Mouse (Mus musculus): ENCODE measurements around the gene Tapt1.
"Not testable (repeated sequence)": the region's sequence is repeated elsewhere in the genome, so short reads cannot be mapped to it uniquely, and the experiment has no call there.

The Tapt1 gene

DNA sequence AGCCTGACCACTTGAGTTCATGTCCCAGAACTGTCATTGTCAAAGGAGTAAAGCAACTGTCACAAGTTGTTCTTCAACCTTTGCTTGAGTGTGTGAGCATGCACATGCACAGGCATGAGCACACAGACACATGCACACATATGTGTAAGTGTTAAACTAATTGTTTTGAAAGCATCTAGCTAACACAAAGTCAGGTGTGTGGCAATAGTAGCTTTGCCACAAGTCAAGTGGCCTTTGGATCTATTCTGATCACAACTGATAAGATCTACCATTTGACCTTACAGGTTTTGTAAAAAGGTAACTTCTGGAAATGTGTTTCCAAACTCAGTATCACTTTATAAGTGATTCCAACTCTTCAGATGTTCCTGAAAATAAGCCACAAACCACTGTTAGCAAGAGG, 39.1 kb downstream of the Tapt1 start:
- no peak for DNase-seq

DNA sequence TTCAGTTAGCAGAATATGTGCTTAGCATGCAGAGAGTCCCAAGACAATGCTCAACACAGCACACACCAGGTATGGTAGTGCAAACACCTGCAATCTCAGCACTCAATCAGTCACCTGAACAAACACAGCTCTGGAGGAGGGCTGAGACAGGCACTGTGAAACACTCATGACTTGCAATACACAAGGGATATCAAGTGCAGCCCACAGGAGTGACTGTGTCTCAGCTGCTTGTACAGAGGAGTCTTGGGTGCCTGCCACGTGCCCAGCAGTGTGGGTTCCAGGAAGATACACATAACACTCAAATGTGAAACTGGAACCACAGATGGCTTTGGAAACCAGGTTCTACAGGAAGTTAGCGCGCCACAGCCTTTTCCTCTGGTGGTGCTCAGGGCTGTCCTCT, 44.8 kb downstream of the Tapt1 start:
- DNase-seq, result no peak

GRCm38 (mm10) chr5:44180450-44180849, 46.0 kb downstream of the Tapt1 start:
- no peak for DNase-seq

GRCm38 (mm10) chr5:44174046-44174445, 52.4 kb downstream of the Tapt1 start:
- DNase-seq, result peak; percentile 85

- DNase-seq, result no peak
These were observed 59.6 kb downstream of the Tapt1 start for GRCm38 (mm10) chr5:44166866-44167265.

GRCm38 (mm10) chr5:44165854-44166253, 60.6 kb downstream of the Tapt1 start:
- DNase-seq, result no peak

GRCm38 (mm10) chr5:44164233-44164776, 62.1 kb downstream of the Tapt1 start:
- no peak for DNase-seq

DNA sequence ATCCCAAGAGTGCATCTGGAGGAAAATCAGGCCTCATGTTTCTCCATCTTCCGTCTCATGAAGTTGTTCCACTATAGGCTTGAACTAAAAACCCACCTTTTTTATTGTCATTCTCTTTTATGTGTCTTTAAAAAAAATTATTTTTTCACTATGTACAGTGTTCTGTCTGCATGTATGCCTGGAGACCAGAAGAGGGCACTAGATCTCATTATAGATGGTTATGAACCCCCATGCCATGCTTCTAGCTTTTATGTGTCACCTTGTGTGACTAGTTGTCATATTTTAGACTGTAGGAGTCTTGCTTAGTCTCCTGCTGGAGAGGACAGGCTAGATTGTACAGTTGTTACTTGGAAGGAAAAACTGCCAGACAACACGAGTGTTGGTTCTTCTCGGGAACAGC, 63.1 kb downstream of the Tapt1 start:
- DNase-seq, result no peak

- no peak for DNase-seq
These were observed 63.6 kb downstream of the Tapt1 start for GRCm38 (mm10) chr5:44162786-44163185.

GRCm38 (mm10) chr5:44159679-44160438, 66.6 kb downstream of the Tapt1 start:
- DNase-seq, result no peak

- no peak for DNase-seq
These were observed 67.2 kb downstream of the Tapt1 start for GRCm38 (mm10) chr5:44159231-44159630.

GRCm38 (mm10) chr5:44158458-44158857, 68.0 kb downstream of the Tapt1 start:
- no peak for DNase-seq

- DNase-seq, result no peak
These were observed 68.7 kb downstream of the Tapt1 start for GRCm38 (mm10) chr5:44157760-44158159.

DNA sequence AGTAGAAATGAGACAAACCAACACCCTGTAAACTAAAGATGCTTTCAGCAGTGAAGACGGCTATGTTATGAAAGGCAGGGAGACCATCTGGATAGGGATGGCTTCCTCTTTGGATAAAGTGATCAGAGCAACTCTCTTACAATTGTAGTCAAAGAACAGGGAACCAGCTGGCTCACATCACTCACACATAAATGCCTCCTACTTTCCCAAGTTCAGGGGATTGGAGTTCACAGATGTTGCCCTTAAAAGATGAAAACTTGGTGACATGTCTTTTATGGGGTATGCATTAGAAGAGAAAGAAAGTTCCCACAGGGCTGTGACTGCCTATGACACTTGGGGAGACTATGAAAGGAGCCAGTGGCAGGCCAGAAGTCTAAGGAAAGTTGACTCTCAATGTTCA, 73.4 kb downstream of the Tapt1 start:
- DNase-seq, result no peak

GRCm38 (mm10) chr5:44151327-44152051, 74.9 kb downstream of the Tapt1 start:
- DNase-seq, result peak; percentile 99

DNA sequence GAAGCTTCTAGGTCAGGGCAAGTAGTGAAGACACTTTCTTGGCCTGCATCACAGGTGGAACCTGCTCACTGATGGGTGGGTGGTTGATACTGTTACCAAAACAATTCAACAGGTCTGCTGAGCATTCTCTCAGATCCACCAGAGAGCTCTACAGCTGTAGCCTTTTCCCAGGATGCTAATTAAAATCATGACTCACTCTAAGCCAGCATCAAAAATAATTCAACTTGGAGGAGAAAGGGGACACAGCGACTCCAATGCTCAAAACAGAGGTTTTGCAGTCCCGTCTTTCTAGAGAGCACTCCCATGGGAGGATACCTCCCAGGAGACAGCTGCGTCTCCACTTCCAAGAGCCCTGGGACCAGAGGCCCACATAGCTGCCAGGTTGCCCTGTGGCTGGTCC, 78.7 kb downstream of the Tapt1 start:
- DNase-seq, result no peak

DNA sequence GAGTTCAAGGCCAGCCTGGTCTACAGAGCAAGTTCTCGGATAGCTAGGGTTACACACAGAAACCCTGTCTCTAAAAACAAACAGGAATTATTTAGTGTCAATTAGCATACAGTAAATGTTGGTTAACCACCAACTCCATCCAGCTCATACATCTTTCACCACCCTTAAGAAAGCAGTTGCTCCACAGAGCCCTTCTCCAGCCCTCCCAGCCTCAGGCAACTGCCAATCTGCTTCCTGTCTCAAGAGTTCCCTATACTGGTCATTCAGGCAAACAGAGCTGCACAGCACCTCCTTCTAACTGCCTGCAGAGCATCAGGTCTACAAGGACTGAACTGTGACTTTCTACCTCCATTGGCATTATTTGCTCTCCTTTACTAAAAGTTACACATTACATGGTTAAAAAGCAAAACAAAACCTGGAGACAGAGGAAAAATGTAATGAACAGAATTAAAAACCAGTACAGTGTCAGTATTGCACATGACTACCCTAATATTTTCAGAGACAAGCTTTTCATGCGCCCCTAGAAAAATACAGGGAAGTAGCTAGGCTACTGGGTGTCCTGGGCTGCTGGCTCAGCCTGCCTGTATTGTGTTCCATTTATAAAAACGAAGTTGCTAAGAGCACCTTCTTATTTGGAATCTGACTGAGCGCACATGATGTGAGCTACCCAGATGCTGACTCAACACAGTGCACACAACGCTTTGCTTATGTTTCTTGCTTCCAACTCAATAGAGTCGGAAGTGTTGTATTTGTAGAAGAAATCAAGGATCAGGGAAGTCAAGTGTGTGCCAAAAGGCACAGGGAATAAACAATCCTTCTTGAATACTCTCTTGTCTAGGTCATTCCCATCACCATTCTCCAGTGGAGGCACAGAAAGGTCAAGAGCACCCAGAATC, 79.7 kb downstream of the Tapt1 start:
- no peak for DNase-seq

DNA sequence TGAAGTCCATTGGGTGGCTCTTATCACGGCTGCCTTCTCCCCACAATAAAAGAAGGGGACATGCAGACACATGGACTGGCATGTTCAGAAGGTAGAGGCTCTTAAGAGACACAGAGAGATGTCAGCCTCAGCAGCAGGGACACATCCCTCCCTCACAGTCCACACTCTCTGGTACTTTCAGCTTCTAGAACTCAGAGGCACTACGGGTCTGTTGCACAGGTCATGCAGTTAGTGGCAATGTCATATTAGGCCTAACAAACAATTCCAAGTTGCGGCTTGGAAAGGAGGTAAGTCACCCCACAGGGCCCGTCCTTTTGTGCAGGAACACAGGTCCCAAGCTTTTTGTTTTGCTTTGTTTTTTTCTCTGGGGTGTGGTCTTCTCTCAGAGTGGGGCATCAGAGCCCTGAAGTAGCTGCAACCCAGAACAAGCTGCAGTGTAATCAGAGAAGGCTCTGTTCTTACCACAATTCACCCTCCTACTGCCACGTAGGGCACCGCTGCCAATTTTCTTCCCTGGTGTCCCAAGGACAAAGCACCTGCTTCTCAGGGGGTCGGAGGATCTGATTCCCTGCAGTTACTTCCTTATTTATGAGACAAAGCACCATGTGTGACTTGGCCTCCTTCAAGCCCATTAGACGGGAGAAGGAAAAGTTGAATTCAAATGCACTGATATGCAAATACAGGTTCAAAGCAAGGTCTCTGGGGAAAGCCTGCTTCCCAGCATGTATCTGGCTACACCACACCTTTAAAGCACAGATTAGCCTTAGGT, 82.8 kb downstream of the Tapt1 start:
- DNase-seq, result no peak

GRCm38 (mm10) chr5:44127487-44127886, 98.9 kb downstream of the Tapt1 start:
- DNase-seq, result no peak

GRCm38 (mm10) chr5:44126574-44126973, 99.9 kb downstream of the Tapt1 start:
- DNase-seq, result not testable (repeated sequence)
